Mouse (Mus musculus) midbrain, embryonic 16.5 days (tissue): ENCODE measurements at regions not wholly inside any gene's neighbourhood (a gene's known extent, or its start where the extent isn't known, plus 50 kb on each side); places are given as distances from the start of the nearest gene placed in this dataset.
A peak's percentile ranks its signal among the peaks of the same experiment; 100 is the strongest.
"Not testable (repeated sequence)": the region's sequence is repeated elsewhere in the genome, so short reads cannot be mapped to it uniquely, and the experiment has no call there.

Experiments
- ATAC-seq: fragments of 200-750 bp; cut with Nextera tagmentation; 2 replicates; pipeline ENCODE4 v1.8.0; 2017; ENCODE audit warnings: moderate TSS enrichment
- H3K27ac ChIP-seq: fragments of 300-500 bp; sonication (generic); 2 replicates; pipeline ENCODE4 v1.5.1; 2014; ENCODE audit warnings: mild to moderate bottlenecking, low read length, mixed read lengths
- H3K27me3 ChIP-seq: fragments of 300-500 bp; sonication (generic); 2 replicates; pipeline ENCODE4 v1.6.1; 2014; ENCODE audit warnings: low read depth, low read length, mixed read lengths; ENCODE audit not compliant: control insufficient read depth, insufficient read depth
- H3K36me3 ChIP-seq: fragments of 300-500 bp; sonication (generic); 2 replicates; pipeline ENCODE4 v1.6.1; 2014; ENCODE audit warnings: mild to moderate bottlenecking, low read length, moderate library complexity, mixed read lengths; ENCODE audit not compliant: control insufficient read depth, insufficient read depth
- H3K4me1 ChIP-seq: fragments of 300-500 bp; sonication (generic); 2 replicates; pipeline ENCODE4 v1.6.1; 2014; ENCODE audit warnings: mild to moderate bottlenecking, low read length, mixed read lengths; ENCODE audit not compliant: control insufficient read depth, insufficient read depth
- H3K4me2 ChIP-seq: fragments of 300-500 bp; sonication (generic); 2 replicates; pipeline ENCODE4 v1.6.1; 2014; ENCODE audit warnings: mild to moderate bottlenecking, low read length, mixed read lengths
- H3K4me3 ChIP-seq: fragments of 300-500 bp; sonication (generic); 2 replicates; pipeline ENCODE4 v1.5.1; 2014; ENCODE audit warnings: low read depth, mild to moderate bottlenecking, low read length, moderate library complexity, mixed read lengths
- H3K9ac ChIP-seq: fragments of 300-500 bp; sonication (generic); 2 replicates; pipeline ENCODE4 v1.6.1; 2014; ENCODE audit warnings: low read depth, low read length, mixed read lengths
- H3K9me3 ChIP-seq: fragments of 300-500 bp; sonication (generic); replicated peaks from 2 replicates; pipeline ENCODE4 v1.6.1; 2014; ENCODE audit warnings: mild to moderate bottlenecking, low read length, mixed read lengths; ENCODE audit not compliant: control insufficient read depth, poor library complexity, severe bottlenecking
- WGBS: fragments of 180-500 bp; shearing (Covaris S2); extraction: QIAGEN DNeasy Blood & Tissue Kit; methylation state at CpG from one replicate; pipeline ENCODE4 v1.1.7; 2014; 5-methylcytosine and 5-hydroxymethylcytosine counted together

GRCm38 (mm10) chr14:53961426-53961825 is 292.5 kb downstream of the Dad1 start:
- H3K36me3 ChIP-seq, ATAC-seq, H3K9me3 ChIP-seq, H3K4me3 ChIP-seq, H3K27ac ChIP-seq, H3K4me1 ChIP-seq, H3K27me3 ChIP-seq, H3K4me2 ChIP-seq, H3K9ac ChIP-seq: not testable (repeated sequence)
- WGBS: 73% methylated on average over 8 of the region's 11 CpGs

- Histone ChIP-seq H3K9me3 (no peaks in the 10 kb centered on the region), H3K27me3 (no peaks in the 10 kb centered on the region), H3K9ac (no peak overlapping the region), H3K4me1 (no peaks in the 10 kb centered on the region), H3K4me3 (no peak overlapping the region), H3K4me2 (no peak overlapping the region), H3K36me3 (no peaks in the 10 kb centered on the region), H3K27ac (no peak overlapping the region)
- WGBS: 86% methylated on average over 7 of the region's 7 CpGs
- no peak for ATAC-seq
These were observed 293.1 kb downstream of the Dad1 start for GRCm38 (mm10) chr14:53960779-53961178.

- not testable (repeated sequence) for H3K4me2 ChIP-seq, H3K27me3 ChIP-seq, H3K4me1 ChIP-seq, H3K27ac ChIP-seq, H3K9me3 ChIP-seq, ATAC-seq, H3K9ac ChIP-seq, H3K36me3 ChIP-seq, H3K4me3 ChIP-seq
- WGBS: 96% methylated on average over 22 of the region's 29 CpGs
These were observed 318.1 kb downstream of the Dad1 start for GRCm38 (mm10) chr14:53935791-53936231.

- not testable (repeated sequence) for H3K4me3 ChIP-seq, H3K9ac ChIP-seq, H3K27ac ChIP-seq, H3K4me1 ChIP-seq, H3K36me3 ChIP-seq, ATAC-seq, H3K4me2 ChIP-seq, H3K27me3 ChIP-seq, H3K9me3 ChIP-seq
- WGBS: 95% methylated on average over 8 of the region's 13 CpGs
These were observed 318.6 kb downstream of the Dad1 start for GRCm38 (mm10) chr14:53935336-53935735.

GRCm38 (mm10) chr14:53910871-53911270 is 343.0 kb downstream of the Dad1 start:
- no peaks in the 10 kb centered on the region for H3K27me3 ChIP-seq
- no peak overlapping the region for H3K27ac ChIP-seq
- ATAC-seq: no peak
- WGBS: 68% methylated on average over 1 of the region's 1 CpGs
- no peak overlapping the region for H3K4me2 ChIP-seq
- no peaks in the 10 kb centered on the region for H3K36me3 ChIP-seq
- H3K4me1 ChIP-seq: no peaks in the 10 kb centered on the region
- H3K9ac ChIP-seq: no peak overlapping the region
- H3K9me3 ChIP-seq: no peaks in the 10 kb centered on the region
- no peak overlapping the region for H3K4me3 ChIP-seq

GRCm38 (mm10) chr14:53904578-53904977 is 349.3 kb downstream of the Dad1 start:
- ATAC-seq: no peak
- no peaks in the 10 kb centered on the region for H3K36me3 ChIP-seq
- 59% methylated on average over 3 of the region's 3 CpGs for WGBS
- no peak overlapping the region for H3K27ac ChIP-seq
- H3K27me3 ChIP-seq: no peaks in the 10 kb centered on the region
- H3K4me3 ChIP-seq: no peak overlapping the region
- H3K4me1 ChIP-seq: no peaks in the 10 kb centered on the region
- no peak overlapping the region for H3K9ac ChIP-seq
- no peak overlapping the region for H3K4me2 ChIP-seq
- H3K9me3 ChIP-seq: no peaks in the 10 kb centered on the region

GRCm38 (mm10) chr14:53901103-53901502 is 352.8 kb downstream of the Dad1 start:
- no peaks in the 10 kb centered on the region for H3K9me3 ChIP-seq
- WGBS: 88% methylated on average over 1 of the region's 1 CpGs
- H3K27ac ChIP-seq: no peak overlapping the region
- no peak overlapping the region for H3K4me3 ChIP-seq
- ATAC-seq: 0 out of 2 replicates have a peak, but pooled peaks have one; percentile 54
- H3K4me2 ChIP-seq: no peak overlapping the region
- H3K4me1 ChIP-seq: no peaks in the 10 kb centered on the region
- no peak overlapping the region for H3K9ac ChIP-seq
- H3K36me3 ChIP-seq: no peaks in the 10 kb centered on the region
- no peaks in the 10 kb centered on the region for H3K27me3 ChIP-seq

- H3K27ac ChIP-seq: no peak overlapping the region
- no peak overlapping the region for H3K9ac ChIP-seq
- H3K9me3 ChIP-seq: no peaks in the 10 kb centered on the region
- H3K4me1 ChIP-seq: no peaks in the 10 kb centered on the region; the same call in 1 of the 2 replicates
- no peaks in the 10 kb centered on the region for H3K27me3 ChIP-seq
- WGBS: 15% methylated on average over 3 of the region's 3 CpGs
- H3K4me3 ChIP-seq: no peak overlapping the region
- H3K36me3 ChIP-seq: no peaks in the 10 kb centered on the region
- ATAC-seq: peak; percentile 82
- no peak overlapping the region for H3K4me2 ChIP-seq
These were observed 372.6 kb downstream of the Dad1 start for GRCm38 (mm10) chr14:53881304-53881703.

- Histone ChIP-seq H3K4me3 (no peak overlapping the region), H3K9ac (no peak overlapping the region), H3K36me3 (no peaks in the 10 kb centered on the region), H3K27me3 (no peaks in the 10 kb centered on the region), H3K9me3 (no peaks in the 10 kb centered on the region), H3K27ac (no peak overlapping the region), H3K4me2 (no peak overlapping the region), H3K4me1 (no peaks in the 10 kb centered on the region)
- ATAC-seq: no peak
- WGBS: 70% methylated on average over 7 of the region's 7 CpGs
These were observed 377.3 kb downstream of the Dad1 start for GRCm38 (mm10) chr14:53876581-53876980.

GRCm38 (mm10) chr14:53875736-53876135 is 378.2 kb downstream of the Dad1 start:
- no peaks in the 10 kb centered on the region for H3K27me3 ChIP-seq
- H3K4me2 ChIP-seq: no peak overlapping the region
- no peaks in the 10 kb centered on the region for H3K4me1 ChIP-seq
- no peak overlapping the region for H3K27ac ChIP-seq
- no peak overlapping the region for H3K4me3 ChIP-seq
- no peaks in the 10 kb centered on the region for H3K36me3 ChIP-seq
- 65% methylated on average over 6 of the region's 6 CpGs for WGBS
- no peak overlapping the region for H3K9ac ChIP-seq
- no peaks in the 10 kb centered on the region for H3K9me3 ChIP-seq
- no peak for ATAC-seq
